Mouse (Mus musculus): Measurements from ENCODE around the gene Got1. TPM values are rescaled to one million over a fixed set of nuclear protein-coding genes. Genes with fewer than 3 reads are reported as not detected.

Got1 gene
- total and polyA plus RNA-seq, 3 experiments: 12.7 to 60.3 (median 57.9) TPM

DNA sequence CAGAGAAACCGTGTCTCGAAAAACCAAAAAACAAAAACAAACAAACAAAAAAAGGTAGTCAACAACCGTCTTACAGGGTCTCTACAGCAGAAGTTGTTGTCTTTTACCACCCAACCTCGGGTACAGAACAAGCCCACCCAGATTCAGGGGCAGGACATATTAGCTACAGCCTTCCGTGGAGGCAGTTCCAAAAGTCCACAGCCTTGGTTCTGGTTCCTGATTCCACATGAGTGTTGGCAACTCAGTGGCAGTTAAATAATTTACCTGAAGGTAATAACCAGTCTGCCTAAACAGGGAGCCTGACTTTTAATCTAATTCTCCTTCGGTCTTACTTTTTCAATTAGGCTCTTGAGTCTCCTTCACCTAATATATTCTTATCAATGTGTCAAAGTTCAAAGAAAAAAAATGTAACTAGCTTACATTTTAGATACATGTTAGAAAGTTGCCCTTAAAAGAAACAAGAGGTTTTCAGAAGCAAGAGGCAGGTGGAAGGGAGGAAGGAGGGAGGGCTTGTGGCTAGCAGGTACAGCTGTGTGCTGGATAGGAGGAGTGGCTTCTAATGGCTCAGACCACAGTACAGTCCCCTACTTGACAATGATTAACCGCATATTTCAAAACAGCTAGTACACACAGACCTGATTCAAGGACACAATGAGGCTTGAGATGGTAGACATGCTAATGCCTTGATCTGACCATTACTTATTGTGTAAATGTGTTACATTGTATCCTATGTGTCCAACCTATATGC is 60.7 kb downstream of the Got1 start:
- no peaks in the 10 kb centered on the region for H3K9me3 ChIP-seq (replicated peaks)
- H3K4me1 ChIP-seq (ENCODE audit: insufficient read depth, low read depth, low read length): peaks cover 3% of the 10 kb centered on the region; the same call in 1 of the 2 replicates
- H3K36me3 ChIP-seq (replicated peaks): peaks cover 64% of the 10 kb centered on the region
- H3K4me3 ChIP-seq (ENCODE audit: low read depth, low read length): no peak overlapping the region
- DNase-seq (ENCODE audit: low spot score) (no peak), ATAC-seq (ENCODE audit: extremely low read depth, insufficient number of reproducible peaks, low FRiP score, poor library complexity, severe bottlenecking) (no peak)
- no peak for TF ChIP-seq CTCF (IDR thresholded peaks at IDR 0.05; ENCODE audit: low read depth, low read length)
- no peaks in the 10 kb centered on the region for H3K27me3 ChIP-seq (ENCODE audit: insufficient read depth, low read length)

DNA sequence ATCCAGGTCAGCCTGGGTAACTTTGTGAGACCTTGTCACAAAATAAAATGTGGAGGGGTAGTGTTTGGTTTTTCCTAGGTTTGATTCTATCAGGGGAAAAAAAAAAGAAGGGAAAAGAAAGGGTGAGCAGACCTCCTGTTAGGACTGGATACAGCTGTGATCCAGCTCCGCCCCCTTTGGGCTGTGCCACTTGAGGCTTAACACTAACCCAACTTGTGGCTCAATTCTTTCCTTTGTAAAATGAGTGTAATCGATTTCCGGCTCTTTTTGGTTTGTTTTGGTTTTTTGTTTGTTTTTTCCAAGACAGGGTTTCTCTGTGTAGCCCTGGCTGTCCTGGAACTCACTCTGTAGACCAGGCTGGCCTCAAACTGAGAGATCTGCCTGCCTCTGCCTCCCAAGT is 62.3 kb downstream of the Got1 start:
- Histone ChIP-seq H3K4me3 (ENCODE audit: low read depth, low read length) (no peak overlapping the region), H3K4me1 (ENCODE audit: insufficient read depth, low read depth, low read length) (peaks cover 8% of the 10 kb centered on the region; the same call in 1 of the 2 replicates), H3K27me3 (ENCODE audit: insufficient read depth, low read length) (no peaks in the 10 kb centered on the region), H3K9me3 (replicated peaks) (no peaks in the 10 kb centered on the region), H3K36me3 (replicated peaks) (peaks cover 59% of the 10 kb centered on the region)
- TF ChIP-seq GATA1 (IDR thresholded peaks at IDR 0.05; ENCODE audit: borderline replicate concordance, low read length): no peak
- no peak for TF ChIP-seq CTCF (IDR thresholded peaks at IDR 0.05; ENCODE audit: low read depth, low read length)
- TF ChIP-seq GATA2 (IDR thresholded peaks at IDR 0.05; ENCODE audit: borderline replicate concordance, low read depth, low read length): no peak
- TF ChIP-seq POLR2AphosphoS5 (IDR thresholded peaks at IDR 0.05; ENCODE audit: insufficient replicate concordance, low read depth, low read length): no peak
- TF ChIP-seq TAL1 (conservative IDR thresholded peaks at IDR 0.05; ENCODE audit: low read depth, low read length): no peak
- ATAC-seq (ENCODE audit: extremely low read depth, insufficient number of reproducible peaks, low FRiP score, poor library complexity, severe bottlenecking) (no peak), DNase-seq (ENCODE audit: low spot score) (no peak)

DNA sequence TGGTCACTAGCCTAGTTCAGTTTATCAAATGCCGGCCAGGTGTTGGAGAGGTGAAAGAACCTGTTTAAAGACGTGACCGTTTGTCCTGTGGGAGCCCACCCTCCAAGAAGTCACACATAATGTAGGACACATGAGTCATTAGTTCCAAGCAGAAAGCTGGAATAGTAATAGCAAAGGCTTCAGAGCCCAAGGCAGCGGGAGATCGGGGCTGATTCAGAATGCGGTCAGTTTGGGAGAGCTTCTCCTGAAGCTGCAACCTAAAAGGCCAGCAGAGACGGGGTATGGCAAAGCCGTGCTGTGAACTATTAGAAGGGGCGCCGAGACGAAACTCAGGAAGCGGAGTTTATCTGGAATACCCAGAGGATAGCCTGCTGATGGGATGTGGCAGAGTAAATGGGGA is 63.9 kb downstream of the Got1 start:
- ATAC-seq (ENCODE audit: extremely low read depth, insufficient number of reproducible peaks, low FRiP score, poor library complexity, severe bottlenecking): no peak
- Histone ChIP-seq H3K9me3 (replicated peaks) (no peaks in the 10 kb centered on the region), H3K36me3 (replicated peaks) (peaks cover 55% of the 10 kb centered on the region), H3K27me3 (ENCODE audit: insufficient read depth, low read length) (no peaks in the 10 kb centered on the region), H3K4me3 (ENCODE audit: low read depth, low read length) (no peak overlapping the region), H3K4me1 (ENCODE audit: insufficient read depth, low read depth, low read length) (peaks cover 16% of the 10 kb centered on the region; the same call in 1 of the 2 replicates)
- TF ChIP-seq POLR2AphosphoS5 (IDR thresholded peaks at IDR 0.05; ENCODE audit: insufficient replicate concordance, low read depth, low read length): no peak
- no peak for DNase-seq (ENCODE audit: low spot score)

DNA sequence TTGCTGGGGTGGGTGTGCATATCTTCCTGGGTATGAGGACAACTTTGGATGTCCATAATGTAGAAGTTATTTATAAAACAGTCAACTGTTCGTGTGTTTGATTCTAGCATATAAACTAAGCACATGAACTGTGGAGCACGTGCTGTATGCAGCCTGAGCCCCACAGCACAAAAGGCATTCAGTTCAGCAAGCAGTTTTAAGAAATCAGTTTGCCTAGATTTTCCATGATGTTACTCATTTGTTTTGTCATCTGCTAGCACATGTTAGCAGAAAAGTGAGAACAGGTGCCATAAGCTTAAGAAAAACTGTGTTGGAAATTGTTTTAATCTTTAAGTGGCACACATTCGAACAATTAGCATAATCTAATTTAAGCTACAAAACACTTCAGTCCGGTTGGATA is 64.5 kb downstream of the Got1 start:
- H3K36me3 ChIP-seq (replicated peaks): peaks cover 55% of the 10 kb centered on the region
- H3K4me3 ChIP-seq (ENCODE audit: low read depth, low read length): no peak overlapping the region
- TF ChIP-seq CTCF (IDR thresholded peaks at IDR 0.05; ENCODE audit: low read depth, low read length) (no peak), POLR2AphosphoS5 (IDR thresholded peaks at IDR 0.05; ENCODE audit: insufficient replicate concordance, low read depth, low read length) (no peak), TAL1 (conservative IDR thresholded peaks at IDR 0.05; ENCODE audit: low read depth, low read length) (no peak), GATA2 (IDR thresholded peaks at IDR 0.05; ENCODE audit: borderline replicate concordance, low read depth, low read length) (no peak), GATA1 (IDR thresholded peaks at IDR 0.05; ENCODE audit: borderline replicate concordance, low read length) (no peak)
- DNase-seq (ENCODE audit: low spot score): no peak
- no peaks in the 10 kb centered on the region for H3K27me3 ChIP-seq (ENCODE audit: insufficient read depth, low read length)
- no peaks in the 10 kb centered on the region for H3K9me3 ChIP-seq (replicated peaks)
- peaks cover 19% of the 10 kb centered on the region; the same call in 1 of the 2 replicates for H3K4me1 ChIP-seq (ENCODE audit: insufficient read depth, low read depth, low read length)
- no peak for ATAC-seq (ENCODE audit: extremely low read depth, insufficient number of reproducible peaks, low FRiP score, poor library complexity, severe bottlenecking)

DNA sequence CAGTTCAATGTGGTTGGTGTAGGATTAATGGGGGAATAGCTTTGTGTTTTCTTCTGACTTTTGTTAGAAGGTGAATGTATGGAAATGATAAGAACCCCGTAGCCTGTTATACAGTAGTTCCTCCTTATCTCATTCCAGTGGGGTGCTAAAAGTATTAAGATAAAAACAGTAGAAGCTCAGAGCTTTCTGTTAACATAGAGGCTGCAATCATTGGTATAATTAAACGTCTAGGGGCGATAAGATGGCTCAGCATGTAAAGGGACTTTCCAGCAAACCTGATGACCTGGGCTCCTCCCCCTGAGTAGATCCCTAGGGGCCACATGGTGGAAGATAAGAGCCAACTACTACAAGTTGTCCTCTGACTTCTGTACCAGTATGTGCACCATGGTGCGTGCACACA is 71.4 kb downstream of the Got1 start:
- H3K4me3 ChIP-seq (ENCODE audit: low read depth, low read length): no peak overlapping the region
- H3K9me3 ChIP-seq (replicated peaks): peaks cover 8% of the 10 kb centered on the region
- no peak for TF ChIP-seq CTCF (IDR thresholded peaks at IDR 0.05; ENCODE audit: low read depth, low read length)
- TF ChIP-seq POLR2AphosphoS5 (IDR thresholded peaks at IDR 0.05; ENCODE audit: insufficient replicate concordance, low read depth, low read length): no peak
- no peak for TF ChIP-seq GATA2 (IDR thresholded peaks at IDR 0.05; ENCODE audit: borderline replicate concordance, low read depth, low read length)
- TF ChIP-seq TAL1 (conservative IDR thresholded peaks at IDR 0.05; ENCODE audit: low read depth, low read length): peak; percentile 78
- DNase-seq (ENCODE audit: low spot score): peak; percentile 65
- peaks cover 54% of the 10 kb centered on the region for H3K4me1 ChIP-seq (ENCODE audit: insufficient read depth, low read depth, low read length)
- peak; percentile 91 for ATAC-seq (ENCODE audit: extremely low read depth, insufficient number of reproducible peaks, low FRiP score, poor library complexity, severe bottlenecking)
- no peaks in the 10 kb centered on the region for H3K27me3 ChIP-seq (ENCODE audit: insufficient read depth, low read length)
- H3K36me3 ChIP-seq (replicated peaks): peaks cover 54% of the 10 kb centered on the region

DNA sequence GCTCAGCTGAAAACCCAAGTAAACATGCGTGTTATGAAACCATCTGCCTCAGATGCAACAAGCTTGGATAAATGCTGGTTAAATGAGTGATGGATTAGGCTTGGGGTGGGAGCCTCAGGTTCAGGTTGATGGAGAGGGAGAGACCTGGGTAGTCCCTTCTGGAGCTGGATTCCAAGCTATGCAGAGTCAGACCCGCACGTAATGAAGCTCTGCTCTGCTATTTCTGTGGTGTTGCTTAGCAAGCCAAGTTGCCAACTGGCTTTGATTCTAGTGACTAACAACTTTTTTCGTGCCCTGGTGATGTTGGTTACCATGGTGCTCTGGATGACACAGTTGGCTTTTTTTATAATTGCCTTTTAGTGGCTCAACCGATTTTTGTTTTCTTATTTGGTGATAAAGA is 72.2 kb downstream of the Got1 start:
- H3K36me3 ChIP-seq (replicated peaks): peaks cover 55% of the 10 kb centered on the region

More for the DNA sequence above, 72.2 kb downstream of the Got1 start:
- peaks cover 8% of the 10 kb centered on the region for H3K9me3 ChIP-seq (replicated peaks)
- peaks cover 56% of the 10 kb centered on the region for H3K4me1 ChIP-seq (ENCODE audit: insufficient read depth, low read depth, low read length)
- H3K4me3 ChIP-seq (ENCODE audit: low read depth, low read length): no peak overlapping the region; the same call in 1 of the 2 replicates
- no peak for TF ChIP-seq POLR2AphosphoS5 (IDR thresholded peaks at IDR 0.05; ENCODE audit: insufficient replicate concordance, low read depth, low read length)
- TF ChIP-seq GATA1 (IDR thresholded peaks at IDR 0.05; ENCODE audit: borderline replicate concordance, low read length): no peak
- TF ChIP-seq TAL1 (conservative IDR thresholded peaks at IDR 0.05; ENCODE audit: low read depth, low read length): no peak
- no peak for TF ChIP-seq GATA2 (IDR thresholded peaks at IDR 0.05; ENCODE audit: borderline replicate concordance, low read depth, low read length)
- no peak for TF ChIP-seq CTCF (IDR thresholded peaks at IDR 0.05; ENCODE audit: low read depth, low read length)
- ATAC-seq (ENCODE audit: extremely low read depth, insufficient number of reproducible peaks, low FRiP score, poor library complexity, severe bottlenecking): no peak
- DNase-seq (ENCODE audit: low spot score): no peak
- no peaks in the 10 kb centered on the region for H3K27me3 ChIP-seq (ENCODE audit: insufficient read depth, low read length)
